Mouse (Mus musculus) liver, embryonic 16.5 days (tissue): ENCODE results near the gene Chka. TPM values are rescaled to one million over a fixed set of nuclear protein-coding genes. Genes with fewer than 3 reads are reported as not detected.

Experiments used
- ATAC-seq: fragments of 200-750 bp; cut with Nextera tagmentation; 2 replicates; pipeline ENCODE4 v1.8.0; 2017; ENCODE audit warnings: low read depth, mild to moderate bottlenecking, moderate number of reproducible peaks, moderate library complexity
- H3K27ac ChIP-seq: fragments of 300-500 bp; sonication (generic); 2 replicates; pipeline ENCODE4 v1.5.1; 2014; ENCODE audit warnings: mild to moderate bottlenecking, low read length
- H3K27me3 ChIP-seq: fragments of 300-500 bp; sonication (generic); 2 replicates; pipeline ENCODE4 v1.6.1; 2014; ENCODE audit warnings: low read depth, low read length, mixed read lengths; ENCODE audit not compliant: control insufficient read depth, insufficient read depth
- H3K36me3 ChIP-seq: fragments of 300-500 bp; sonication (generic); 2 replicates; pipeline ENCODE4 v1.6.1; 2014; ENCODE audit warnings: mild to moderate bottlenecking; ENCODE audit not compliant: control insufficient read depth, insufficient read depth
- H3K4me1 ChIP-seq: fragments of 300-500 bp; sonication (generic); 2 replicates; pipeline ENCODE4 v1.6.1; 2014; ENCODE audit warnings: low read depth, low read length, mixed read lengths; ENCODE audit not compliant: control insufficient read depth
- H3K4me2 ChIP-seq: fragments of 300-500 bp; sonication (generic); 2 replicates; pipeline ENCODE4 v1.6.1; 2014; ENCODE audit warnings: low read depth, low read length, mixed read lengths
- H3K4me3 ChIP-seq: fragments of 300-500 bp; sonication (generic); 2 replicates; pipeline ENCODE4 v1.5.1; 2014; ENCODE audit warnings: low read depth, mild to moderate bottlenecking, low read length
- H3K9ac ChIP-seq: fragments of 300-500 bp; sonication (generic); 2 replicates; pipeline ENCODE4 v1.6.1; 2014; ENCODE audit warnings: low read depth, low read length
- H3K9me3 ChIP-seq: fragments of 300-500 bp; sonication (generic); replicated peaks from 2 replicates; pipeline ENCODE4 v1.6.1; 2016; ENCODE audit warnings: low read length; ENCODE audit not compliant: control insufficient read depth
- WGBS: fragments of 180-500 bp; shearing (Covaris S2); extraction: QIAGEN DNeasy Blood & Tissue Kit; methylation state at CpG from one replicate; pipeline ENCODE4 v1.1.7; 2014; ENCODE audit not compliant: insufficient replicate concordance; 5-methylcytosine and 5-hydroxymethylcytosine counted together
- polyA plus RNA-seq: library from polyadenylated mRNA; unstranded; fragments of >200 nt; fragmentation: Nextera tagmentation; extraction: Ambion mirVana; gene quantifications from 2 replicates; pipeline ENCODE4 v1.2.1, GENCODE M21; 2015

Chka gene
- polyA plus RNA-seq, 1 experiment from 2014 or later: 19.3 TPM

- no peaks in the 10 kb centered on the region for H3K9me3 ChIP-seq
- no peak overlapping the region for H3K4me2 ChIP-seq
- no peak overlapping the region for H3K4me3 ChIP-seq
- H3K4me1 ChIP-seq: peaks cover 16% of the 10 kb centered on the region
- 40% methylated on average over 8 of the region's 8 CpGs for WGBS
- H3K9ac ChIP-seq: no peak overlapping the region
- ATAC-seq: peak; percentile 67
- H3K27me3 ChIP-seq: no peaks in the 10 kb centered on the region
- H3K27ac ChIP-seq: peak overlapping the region; percentile 13
- H3K36me3 ChIP-seq: no peaks in the 10 kb centered on the region
Measured at GRCm38 (mm10) chr19:3831716-3832115, 19.9 kb upstream of the Chka start.

DNA sequence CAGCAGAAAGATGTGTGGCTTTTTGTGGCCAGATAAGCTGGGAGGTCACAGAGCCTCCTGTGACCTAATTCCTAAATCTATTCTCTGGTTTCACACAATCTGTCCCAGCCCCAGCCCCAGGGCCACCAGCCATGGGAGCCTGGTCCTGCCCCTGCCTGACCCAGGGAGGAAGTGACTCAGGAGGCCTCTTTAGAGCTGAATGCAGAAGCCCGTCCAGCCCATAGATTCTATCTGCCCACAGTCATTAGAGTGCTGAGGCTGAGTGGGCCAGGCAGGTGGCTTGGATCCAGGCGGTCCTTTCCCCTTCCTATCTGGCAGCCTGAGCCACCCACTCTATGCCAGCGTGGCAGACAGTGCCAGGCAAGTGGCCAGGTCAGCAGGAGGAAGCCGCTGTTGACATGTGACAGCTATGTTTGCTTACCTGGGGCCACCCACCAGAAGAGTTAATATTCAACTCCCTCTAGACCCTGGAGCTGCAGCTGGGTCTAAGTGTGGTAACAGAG lies 18.7 kb upstream of the Chka start:
- 0 out of 2 replicates have a peak overlapping the region, but pooled peaks have one; percentile 32 for H3K4me2 ChIP-seq
- WGBS: 19% methylated on average over 4 of the region's 4 CpGs
- no peak overlapping the region; the same call in 1 of the 2 replicates for H3K9ac ChIP-seq

GRCm38 (mm10) chr19:3834301-3834700 lies 17.3 kb upstream of the Chka start:
- 68% methylated on average over 7 of the region's 7 CpGs for WGBS
- peak; percentile 32 for ATAC-seq
- Histone ChIP-seq H3K4me1 (peaks cover 16% of the 10 kb centered on the region), H3K9me3 (no peaks in the 10 kb centered on the region), H3K9ac (no peak overlapping the region), H3K27ac (peak overlapping the region; percentile 53), H3K36me3 (no peaks in the 10 kb centered on the region), H3K4me2 (no peak overlapping the region), H3K4me3 (no peak overlapping the region), H3K27me3 (no peaks in the 10 kb centered on the region)

More for the DNA sequence above, 18.7 kb upstream of the Chka start:
- Histone ChIP-seq H3K27ac (peak overlapping the region; percentile 89), H3K4me3 (no peak overlapping the region), H3K9me3 (no peaks in the 10 kb centered on the region), H3K36me3 (no peaks in the 10 kb centered on the region), H3K27me3 (no peaks in the 10 kb centered on the region), H3K4me1 (peaks cover 16% of the 10 kb centered on the region)
- peak; percentile 81 for ATAC-seq

GRCm38 (mm10) chr19:3836791-3837190 lies 14.8 kb upstream of the Chka start:
- Histone ChIP-seq H3K9me3 (no peaks in the 10 kb centered on the region), H3K27ac (no peak overlapping the region), H3K4me2 (no peak overlapping the region), H3K4me1 (peaks cover 14% of the 10 kb centered on the region), H3K9ac (no peak overlapping the region), H3K36me3 (no peaks in the 10 kb centered on the region), H3K27me3 (no peaks in the 10 kb centered on the region), H3K4me3 (no peak overlapping the region)
- WGBS: 55% methylated on average over 9 of the region's 9 CpGs
- no peak for ATAC-seq

DNA sequence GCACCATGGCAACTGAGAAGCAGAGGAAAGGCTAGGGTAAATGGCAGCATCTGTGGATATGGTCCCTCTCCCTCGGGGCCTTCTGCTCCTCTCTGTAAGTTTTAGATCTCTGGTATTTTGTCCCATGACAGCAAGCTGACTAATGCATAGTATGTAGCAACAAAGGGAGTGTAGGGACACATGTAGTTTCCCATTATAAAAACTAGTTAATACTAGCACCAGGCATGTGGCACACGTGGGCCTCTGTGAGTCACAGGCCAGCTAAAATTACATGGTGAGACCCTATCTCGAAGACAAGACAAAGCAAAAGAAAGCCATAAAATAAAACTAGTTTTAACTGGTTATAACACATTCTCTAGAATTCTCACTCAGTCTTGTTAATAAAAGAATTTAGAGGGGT lies 12.6 kb upstream of the Chka start:
- Histone ChIP-seq H3K4me3 (no peak overlapping the region), H3K9me3 (no peaks in the 10 kb centered on the region), H3K4me2 (no peak overlapping the region), H3K27ac (no peak overlapping the region), H3K4me1 (peaks cover 4% of the 10 kb centered on the region), H3K36me3 (no peaks in the 10 kb centered on the region), H3K27me3 (no peaks in the 10 kb centered on the region), H3K9ac (no peak overlapping the region)
- whole genome bisulfite sequencing: 65% methylated on average over 3 of the region's 3 CpGs
- ATAC-seq: no peak

GRCm38 (mm10) chr19:3839686-3840085 lies 11.9 kb upstream of the Chka start:
- no peaks in the 10 kb centered on the region for H3K9me3 ChIP-seq
- H3K4me2 ChIP-seq: no peak overlapping the region
- no peaks in the 10 kb centered on the region for H3K36me3 ChIP-seq
- 37% methylated on average over 2 of the region's 2 CpGs for WGBS
- no peak overlapping the region for H3K9ac ChIP-seq
- no peak overlapping the region for H3K27ac ChIP-seq
- no peak for ATAC-seq
- H3K27me3 ChIP-seq: no peaks in the 10 kb centered on the region
- no peak overlapping the region for H3K4me3 ChIP-seq
- H3K4me1 ChIP-seq: no peaks in the 10 kb centered on the region

DNA sequence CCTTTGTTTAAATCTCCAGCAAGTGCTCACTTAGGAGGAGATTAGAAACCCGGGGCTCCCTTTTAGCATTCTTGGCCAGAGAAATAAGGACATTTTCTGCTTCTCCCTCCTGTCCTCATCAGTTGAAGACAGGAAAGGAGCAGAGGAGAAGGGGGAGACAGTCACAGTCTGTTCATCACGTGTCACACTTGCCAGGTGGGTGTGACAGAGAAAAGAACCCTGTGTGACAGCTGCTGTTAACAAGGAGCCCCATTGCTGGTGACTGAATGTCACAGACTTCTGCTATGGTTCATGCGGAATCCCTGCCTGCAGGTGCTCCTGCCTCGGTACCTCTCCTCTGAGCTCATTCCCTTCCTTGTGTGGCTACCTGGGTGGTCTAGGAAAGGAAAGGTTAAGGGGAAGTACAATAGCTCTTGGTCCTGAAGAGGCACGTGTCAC lies 11.3 kb upstream of the Chka start:
- no peak overlapping the region for H3K4me2 ChIP-seq
- H3K9ac ChIP-seq: no peak overlapping the region
- no peaks in the 10 kb centered on the region for H3K36me3 ChIP-seq
- H3K9me3 ChIP-seq: no peaks in the 10 kb centered on the region
- H3K4me1 ChIP-seq: no peaks in the 10 kb centered on the region
- 49% methylated on average over 5 of the region's 5 CpGs for WGBS
- ATAC-seq: no peak
- no peak overlapping the region for H3K4me3 ChIP-seq
- H3K27ac ChIP-seq: no peak overlapping the region
- H3K27me3 ChIP-seq: no peaks in the 10 kb centered on the region

DNA sequence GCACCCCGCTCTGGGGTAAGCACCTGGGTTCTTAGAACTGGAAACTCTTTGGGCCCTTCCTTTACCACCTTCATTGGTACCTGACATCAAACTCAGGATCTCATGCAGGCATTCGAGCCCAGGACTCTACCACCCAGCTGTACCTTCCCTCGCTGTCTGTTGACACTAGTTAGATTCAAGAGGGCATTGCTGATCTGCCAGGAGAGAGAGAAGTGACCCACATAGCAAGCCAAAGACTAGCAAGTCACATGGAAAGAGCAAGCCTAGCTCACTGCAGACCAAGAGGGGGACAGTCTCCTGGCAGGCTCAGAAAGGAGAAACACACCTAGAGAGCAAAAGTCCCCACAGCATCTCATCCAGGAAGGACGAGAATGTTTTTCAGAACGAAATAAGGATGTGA lies 10.9 kb upstream of the Chka start:
- no peak overlapping the region for H3K27ac ChIP-seq
- H3K4me3 ChIP-seq: no peak overlapping the region
- ATAC-seq: no peak
- no peak overlapping the region for H3K9ac ChIP-seq
- no peak overlapping the region for H3K4me2 ChIP-seq
- H3K36me3 ChIP-seq: no peaks in the 10 kb centered on the region
- H3K27me3 ChIP-seq: no peaks in the 10 kb centered on the region
- H3K4me1 ChIP-seq: no peaks in the 10 kb centered on the region
- 74% methylated on average over 5 of the region's 5 CpGs for WGBS
- H3K9me3 ChIP-seq: no peaks in the 10 kb centered on the region

GRCm38 (mm10) chr19:3842359-3843148 lies 9.0 kb upstream of the Chka start:
- no peaks in the 10 kb centered on the region for H3K4me1 ChIP-seq
- H3K27ac ChIP-seq: no peak overlapping the region
- H3K9me3 ChIP-seq: no peaks in the 10 kb centered on the region
- H3K4me2 ChIP-seq: no peak overlapping the region
- no peaks in the 10 kb centered on the region for H3K27me3 ChIP-seq
- 47% methylated on average over 12 of the region's 12 CpGs for WGBS
- no peak for ATAC-seq
- no peak overlapping the region for H3K9ac ChIP-seq
- H3K36me3 ChIP-seq: no peaks in the 10 kb centered on the region
- H3K4me3 ChIP-seq: no peak overlapping the region
